Mouse (Mus musculus) CD4-positive naive resting alpha-beta T cell, adult 76 days (primary cell): ENCODE measurements around the gene Usp11. TPM values are rescaled to one million over a fixed set of nuclear protein-coding genes. Genes with fewer than 3 reads are reported as not detected.

Experiments used
- total RNA-seq: library from RNA; stranded (reverse); gene quantifications from one replicate; pipeline ENCODE4 v1.2.4, GENCODE M21; 2023

The Usp11 gene
- total RNA-seq = 13.4 TPM

DNA sequence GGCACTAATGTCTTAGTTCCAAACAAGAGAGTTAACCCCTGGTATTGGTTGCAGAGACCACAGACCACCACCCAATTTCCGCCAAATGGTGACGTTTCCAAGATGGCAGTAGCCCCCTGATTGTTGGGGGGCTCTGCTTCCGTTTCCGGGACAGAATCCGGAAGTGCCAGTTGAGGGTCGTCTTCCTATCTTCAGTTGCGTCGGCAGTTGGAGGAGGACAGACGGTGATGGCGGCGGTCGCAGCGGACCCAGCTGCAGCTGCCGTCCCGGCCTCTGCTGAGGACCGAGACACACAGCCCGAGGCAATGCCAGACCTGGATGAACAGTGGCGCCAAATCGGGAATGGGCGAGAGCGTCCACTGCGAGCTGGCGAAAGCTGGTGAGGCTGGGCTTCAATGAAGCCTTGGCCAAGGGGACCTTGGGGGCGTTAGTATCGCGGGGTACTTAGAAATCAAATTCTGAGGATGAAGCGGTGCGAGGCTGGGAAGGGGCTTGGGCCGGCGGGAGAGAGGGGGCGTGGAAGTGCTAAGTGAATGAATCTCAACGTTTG lies at the start of gene Usp11:
Usp11 (plus strand) TSS at position 166 of the 550 bp plus-strand sequence.

GRCm38 (mm10) chrX:20658026-20658652 lies 45.6 kb upstream of the Usp11 start, which contains the start of gene Uba1:
Gene Uba1, plus strand, starts transcription at chrX:20658326.

GRCm38 (mm10) chrX:20687519-20688067 lies 16.1 kb upstream of the Usp11 start, which contains the start of gene Cdk16:
Gene Cdk16, plus strand, starts transcription at chrX:20687954.

Other genes with a start within 250 kb of the Usp11 start
- not detected for gene Rgn, start 154.1 kb upstream of the Usp11 start, total RNA-seq
- gene Rbm10, start 86.4 kb upstream of the Usp11 start, total RNA-seq = 39.2 TPM
- 114 TPM for gene Ndufb11, start 86.3 kb upstream of the Usp11 start, total RNA-seq
- 178 TPM for gene Uba1, start 45.6 kb upstream of the Usp11 start, total RNA-seq
- gene Cdk16, start 16.0 kb upstream of the Usp11 start, total RNA-seq = 74.2 TPM
- gene Araf, start 93.9 kb downstream of the Usp11 start, total RNA-seq = 155 TPM
- 0.97 TPM for gene Timp1, start 166.3 kb downstream of the Usp11 start, total RNA-seq
- not detected for gene Syn1, start 217.1 kb downstream of the Usp11 start, total RNA-seq
- 22.7 TPM for gene Cfp, start 227.6 kb downstream of the Usp11 start, total RNA-seq
- gene Elk1, start 246.7 kb downstream of the Usp11 start, total RNA-seq = 17.1 TPM